Mouse (Mus musculus): ENCODE results near the gene Plekhb2.

The Plekhb2 gene

GRCm38 (mm10) chr1:34865866-34866265 lies 16.1 kb downstream of the Plekhb2 start:
- in situ Hi-C loops (cut with MboI, MseI): loop anchor here (25.0 kb wide), 1 partner anchor 379 kb away; the partner anchor contains the start of gene Prss39

GRCm38 (mm10) chr1:34866815-34867573 lies 17.2 kb downstream of the Plekhb2 start:
- in situ Hi-C loops (cut with MboI, MseI): loop anchor here (25.0 kb wide), 1 partner anchor 380 kb away; the partner anchor contains the start of gene Prss39

GRCm38 (mm10) chr1:34867574-34867955 lies 17.8 kb downstream of the Plekhb2 start:
- in situ Hi-C loops (cut with MboI, MseI): loop anchor here (25.0 kb wide), 1 partner anchor 380 kb away; the partner anchor contains the start of gene Prss39

GRCm38 (mm10) chr1:34868391-34868790 lies 18.6 kb downstream of the Plekhb2 start:
- in situ Hi-C loops (cut with MboI, MseI): loop anchor here (25.0 kb wide), 1 partner anchor 381 kb away; the partner anchor contains the start of gene Prss39

- in situ Hi-C loops (cut with MboI, MseI): loop anchor here (25.0 kb wide), 1 partner anchor 382 kb away; the partner anchor contains the start of gene Prss39
Observed at GRCm38 (mm10) chr1:34869231-34869630, 19.5 kb downstream of the Plekhb2 start.

- in situ Hi-C loops (cut with MboI, MseI): loop anchor here (25.0 kb wide), 1 partner anchor 384 kb away; the partner anchor contains the start of gene Prss39
Observed at GRCm38 (mm10) chr1:34871170-34871569, 21.4 kb downstream of the Plekhb2 start.

- in situ Hi-C loops (cut with MboI, MseI): loop anchor here (25.0 kb wide), 1 partner anchor 386 kb away; the partner anchor contains the start of gene Prss39
Observed at GRCm38 (mm10) chr1:34873551-34873950, 23.8 kb downstream of the Plekhb2 start.

GRCm38 (mm10) chr1:34879611-34880010 lies 29.8 kb downstream of the Plekhb2 start:
- in situ Hi-C loops (cut with MboI, MseI): no loop called here

- in situ Hi-C loops (cut with MboI, MseI): no loop called here
Observed at GRCm38 (mm10) chr1:34883776-34884175, 34.0 kb downstream of the Plekhb2 start.

- in situ Hi-C loops (cut with MboI, MseI): loop anchor here (5.0 to 10.0 kb wide), 2 partner anchors 149 to 1397 kb away; no protein-coding TSS in a partner anchor
Observed at GRCm38 (mm10) chr1:34891559-34892289, 41.9 kb downstream of the Plekhb2 start.

- in situ Hi-C loops (cut with MboI, MseI): loop anchor here (5.0 to 10.0 kb wide), 2 partner anchors 150 to 1398 kb away; no protein-coding TSS in a partner anchor
Observed at GRCm38 (mm10) chr1:34892466-34892865, 42.7 kb downstream of the Plekhb2 start.

- in situ Hi-C loops (cut with MboI, MseI): loop anchor here (5.0 to 10.0 kb wide), 2 partner anchors 151 to 1399 kb away; no protein-coding TSS in a partner anchor
Observed at GRCm38 (mm10) chr1:34893331-34893730, 43.6 kb downstream of the Plekhb2 start.

GRCm38 (mm10) chr1:34893831-34894230 lies 44.1 kb downstream of the Plekhb2 start:
- in situ Hi-C loops (cut with MboI, MseI): loop anchor here (5.0 to 10.0 kb wide), 2 partner anchors 152 to 1399 kb away; no protein-coding TSS in a partner anchor

GRCm38 (mm10) chr1:34896102-34896501 lies 46.3 kb downstream of the Plekhb2 start:
- in situ Hi-C loops (cut with MboI, MseI): loop anchor here (10.0 kb wide), 1 partner anchor 1401 kb away; no protein-coding TSS in a partner anchor

- in situ Hi-C loops (cut with MboI, MseI): loop anchor here (10.0 kb wide), 1 partner anchor 1402 kb away; no protein-coding TSS in a partner anchor
Observed at GRCm38 (mm10) chr1:34896898-34897297, 47.1 kb downstream of the Plekhb2 start.

GRCm38 (mm10) chr1:34928656-34929055 lies 78.9 kb downstream of the Plekhb2 start:
- in situ Hi-C loops (cut with MboI, MseI): no loop called here
